In genomic region chr1:150806864-150807263, GRCm38 (mm10) we compare ENCODE assay signal across 19 mouse cellular contexts.
DNase-seq lines count a peak whose midpoint lies in the region; ATAC-seq and TF ChIP-seq lines count a peak whose summit lies in the region.
"Had no signal": no experiment of that assay in that cellular context is flagged by ENCODE, and none has a peak within 500 bp of the region (broad histone marks: within the 10 kb centered on the region; RNA-seq: fewer than 3 reads in every experiment).

No protein-coding gene starts in this region.

- no peak for TF ChIP-seq CTCF in forebrain, postnatal 0 days (IDR thresholded peaks at IDR 0.05; ENCODE audit: low read depth)
- no peak for TF ChIP-seq CTCF in brain, embryonic 14.5 days (IDR thresholded peaks at IDR 0.05; ENCODE audit: borderline replicate concordance, extremely low read depth, insufficient read depth, insufficient read length)

- H3K4me3 ChIP-seq in forebrain, embryonic 16.5 days (replicated peaks; ENCODE audit: low read length): no peak overlapping the region
- no peak overlapping the region for H3K4me3 ChIP-seq in forebrain, postnatal 0 days (ENCODE audit: low read depth, low read length)
- no peak overlapping the region for H3K4me3 ChIP-seq in midbrain, embryonic 12.5 days
- no peak overlapping the region for H3K4me3 ChIP-seq in midbrain, embryonic 15.5 days
- H3K4me3 ChIP-seq: forebrain, embryonic 12.5 days; heart, adult 2 months; heart, embryonic 15.5 days; hindbrain, embryonic 10.5 days; hindbrain, embryonic 15.5 days had no signal

- WGBS in forebrain, embryonic 16.5 days: 48% methylated on average over 3 of the region's 3 CpGs
- 47% methylated on average over 3 of the region's 3 CpGs for WGBS in forebrain, postnatal 0 days
- 45% methylated on average over 3 of the region's 3 CpGs for WGBS in midbrain, embryonic 12.5 days
- 28% methylated on average over 3 of the region's 3 CpGs for WGBS in midbrain, embryonic 15.5 days

- H3K27me3 ChIP-seq in forebrain, embryonic 16.5 days (replicated peaks; ENCODE audit: control insufficient read depth, insufficient read depth, low read length): no peaks in the 10 kb centered on the region
- no peaks in the 10 kb centered on the region for H3K27me3 ChIP-seq in forebrain, postnatal 0 days (ENCODE audit: insufficient read depth, low read length)
- no peaks in the 10 kb centered on the region for H3K27me3 ChIP-seq in midbrain, embryonic 12.5 days
- H3K27me3 ChIP-seq in midbrain, embryonic 15.5 days (replicated peaks): no peaks in the 10 kb centered on the region
- H3K27me3 ChIP-seq: CH12.LX; forebrain, embryonic 12.5 days; heart, embryonic 15.5 days; hindbrain, embryonic 15.5 days; Patski had no signal

- ATAC-seq in forebrain, embryonic 16.5 days: peak; percentile 38; the same call in 1 of the 2 replicates
- ATAC-seq in forebrain, postnatal 0 days: no peak
- ATAC-seq in midbrain, embryonic 12.5 days (ENCODE audit: low FRiP score, low read depth): peak; percentile 64; the same call in 1 of the 2 replicates
- no peak for ATAC-seq in midbrain, embryonic 15.5 days (replicated peaks)
- ATAC-seq: activated CD4-positive, CD25-positive, alpha-beta regulatory T cell, adult 4 months; Patski had no signal

- no peaks in the 10 kb centered on the region for H3K4me1 ChIP-seq in forebrain, embryonic 16.5 days (replicated peaks; ENCODE audit: control insufficient read depth, insufficient read depth, low read length)
- H3K4me1 ChIP-seq in forebrain, postnatal 0 days (ENCODE audit: insufficient read depth): no peaks in the 10 kb centered on the region
- no peaks in the 10 kb centered on the region for H3K4me1 ChIP-seq in midbrain, embryonic 12.5 days
- no peaks in the 10 kb centered on the region for H3K4me1 ChIP-seq in midbrain, embryonic 15.5 days
- H3K4me1 ChIP-seq: forebrain, embryonic 12.5 days; hindbrain, embryonic 10.5 days; hindbrain, embryonic 15.5 days had no signal

- H3K27ac ChIP-seq in forebrain, embryonic 16.5 days (ENCODE audit: low read length): no peak overlapping the region
- no peak overlapping the region for H3K27ac ChIP-seq in forebrain, postnatal 0 days (ENCODE audit: low read depth, low read length)
- H3K27ac ChIP-seq in midbrain, embryonic 12.5 days (replicated peaks): no peak overlapping the region
- H3K27ac ChIP-seq in midbrain, embryonic 15.5 days: no peak overlapping the region
- H3K27ac ChIP-seq: forebrain, embryonic 12.5 days; heart, adult 2 months; heart, embryonic 15.5 days; hindbrain, embryonic 10.5 days; hindbrain, embryonic 15.5 days had no signal

- H3K36me3 ChIP-seq in forebrain, embryonic 16.5 days (ENCODE audit: control insufficient read depth, insufficient read depth): no peaks in the 10 kb centered on the region
- H3K36me3 ChIP-seq in forebrain, postnatal 0 days (ENCODE audit: insufficient read depth): no peaks in the 10 kb centered on the region
- no peaks in the 10 kb centered on the region for H3K36me3 ChIP-seq in midbrain, embryonic 12.5 days
- H3K36me3 ChIP-seq in midbrain, embryonic 15.5 days (replicated peaks): no peaks in the 10 kb centered on the region
- H3K36me3 ChIP-seq: forebrain, embryonic 12.5 days; hindbrain, embryonic 10.5 days; hindbrain, embryonic 15.5 days had no signal

- no peaks in the 10 kb centered on the region for H3K9me3 ChIP-seq in forebrain, embryonic 16.5 days (ENCODE audit: control insufficient read depth, low read length)
- no peaks in the 10 kb centered on the region for H3K9me3 ChIP-seq in forebrain, postnatal 0 days (ENCODE audit: low read length)
- H3K9me3 ChIP-seq in midbrain, embryonic 12.5 days: no peaks in the 10 kb centered on the region
- H3K9me3 ChIP-seq in midbrain, embryonic 15.5 days: no peaks in the 10 kb centered on the region
- H3K9me3 ChIP-seq: forebrain, embryonic 12.5 days; heart, embryonic 15.5 days; hindbrain, embryonic 10.5 days; hindbrain, embryonic 15.5 days had no signal

- no peak for TF ChIP-seq POLR2A in brain, embryonic 14.5 days (IDR thresholded peaks at IDR 0.05; ENCODE audit: borderline replicate concordance, extremely low read depth, insufficient read depth, insufficient read length, poor library complexity, severe bottlenecking)

- no peak for DNase-seq in forebrain, postnatal 0 days
- DNase-seq in brain, embryonic 14.5 days (ENCODE audit: low read depth): peak; percentile 55
- peak; percentile 51 for DNase-seq in lung, postnatal 14 days
- no peak for DNase-seq in heart, adult 11 months
- DNase-seq: adrenal gland, postnatal 14 days; cerebellum, adult 18-20 months; cerebellum, adult 9-11 months; heart, adult 2 months had no signal

- H3K4me2 ChIP-seq in forebrain, embryonic 16.5 days (ENCODE audit: low read length): no peak overlapping the region
- H3K4me2 ChIP-seq in forebrain, postnatal 0 days (ENCODE audit: low read depth): no peak overlapping the region
- H3K4me2 ChIP-seq in midbrain, embryonic 12.5 days (replicated peaks): no peak overlapping the region
- H3K4me2 ChIP-seq in midbrain, embryonic 15.5 days: no peak overlapping the region
- H3K4me2 ChIP-seq: forebrain, embryonic 12.5 days; heart, embryonic 11.5 days; heart, embryonic 15.5 days; hindbrain, embryonic 15.5 days had no signal

- no peak overlapping the region for H3K9ac ChIP-seq in forebrain, embryonic 16.5 days (replicated peaks; ENCODE audit: low read depth, low read length)
- H3K9ac ChIP-seq in forebrain, postnatal 0 days: no peak overlapping the region
- no peak overlapping the region for H3K9ac ChIP-seq in midbrain, embryonic 12.5 days (replicated peaks)
- no peak overlapping the region for H3K9ac ChIP-seq in midbrain, embryonic 15.5 days
- H3K9ac ChIP-seq: forebrain, embryonic 12.5 days; heart, embryonic 15.5 days; hindbrain, embryonic 15.5 days had no signal

Comparison
In these comparisons a context has a peak if more than half of its experiments do, and no peak if none do; other contexts are left out.
1. ATAC-seq: peak in forebrain, embryonic 16.5 days (single experiment) and midbrain, embryonic 12.5 days (single experiment); none in forebrain, postnatal 0 days (single experiment) and midbrain, embryonic 15.5 days (single experiment).
2. DNase-seq: peak in brain, embryonic 14.5 days (single experiment) and lung, postnatal 14 days (single experiment); none in forebrain, postnatal 0 days (single experiment) and heart, adult 11 months (single experiment).